Comparison of ENCODE assay signal across 20 mouse cellular contexts in the genomic region with DNA sequence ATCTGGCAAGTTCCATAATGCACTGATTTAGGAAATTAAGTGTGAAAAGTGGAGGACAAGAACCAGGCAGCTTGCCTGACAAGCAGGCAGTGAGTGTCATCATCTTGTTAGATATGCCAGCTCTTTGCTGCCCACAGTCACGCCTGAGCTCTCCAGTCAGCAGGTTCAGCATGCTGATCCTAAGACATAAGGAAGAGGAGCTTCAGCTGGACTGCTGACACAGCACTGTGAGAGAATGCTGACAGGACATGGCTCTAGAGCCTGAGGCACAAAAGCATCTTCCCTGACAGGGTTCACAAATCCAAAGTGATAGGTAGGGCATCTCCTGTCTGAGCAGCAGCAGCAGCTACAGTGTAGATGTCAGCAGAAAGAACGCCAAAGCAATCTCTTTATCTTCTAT.
DNase-seq lines count a peak whose midpoint lies in the region; ATAC-seq and TF ChIP-seq lines count a peak whose summit lies in the region.
"Had no signal": no experiment of that assay in that cellular context is flagged by ENCODE, and none has a peak within 500 bp of the region (broad histone marks: within the 10 kb centered on the region; RNA-seq: fewer than 3 reads in every experiment).

No protein-coding gene starts in this region.

- H3K4me3 ChIP-seq in midbrain, embryonic 11.5 days (ENCODE audit: low read depth, low read length) = no peak overlapping the region
- H3K4me3 ChIP-seq in midbrain, embryonic 10.5 days = no peak overlapping the region
- no peak overlapping the region for H3K4me3 ChIP-seq in midbrain, embryonic 13.5 days (replicated peaks)
- no peak overlapping the region for H3K4me3 ChIP-seq in lung, postnatal 0 days (ENCODE audit: low read depth, low read length)
- H3K4me3 ChIP-seq: embryonic facial prominence, embryonic 15.5 days; heart, embryonic 10.5 days; myocyte had no signal

- no peaks in the 10 kb centered on the region for H3K36me3 ChIP-seq in midbrain, embryonic 11.5 days (ENCODE audit: control insufficient read depth, insufficient read depth, low read length)
- no peaks in the 10 kb centered on the region for H3K36me3 ChIP-seq in midbrain, embryonic 10.5 days
- H3K36me3 ChIP-seq in midbrain, embryonic 13.5 days = no peaks in the 10 kb centered on the region
- H3K36me3 ChIP-seq in lung, postnatal 0 days (ENCODE audit: insufficient read depth, low read length) = no peaks in the 10 kb centered on the region
- H3K36me3 ChIP-seq: embryonic facial prominence, embryonic 15.5 days; G1E; heart, embryonic 10.5 days had no signal

- TF ChIP-seq CTCF in lung, postnatal 0 days (IDR thresholded peaks at IDR 0.05) = no peak

- no peak overlapping the region for H3K27ac ChIP-seq in midbrain, embryonic 11.5 days (ENCODE audit: low read depth, low read length)
- H3K27ac ChIP-seq in midbrain, embryonic 10.5 days (replicated peaks) = no peak overlapping the region
- no peak overlapping the region for H3K27ac ChIP-seq in midbrain, embryonic 13.5 days
- no peak overlapping the region for H3K27ac ChIP-seq in lung, postnatal 0 days (ENCODE audit: low read length)
- H3K27ac ChIP-seq: embryonic facial prominence, embryonic 15.5 days; heart, embryonic 10.5 days had no signal

- no peaks in the 10 kb centered on the region for H3K27me3 ChIP-seq in midbrain, embryonic 11.5 days (ENCODE audit: control insufficient read depth, insufficient read depth, low read length)
- no peaks in the 10 kb centered on the region for H3K27me3 ChIP-seq in midbrain, embryonic 10.5 days (ENCODE audit: low read depth, poor library complexity, severe bottlenecking)
- H3K27me3 ChIP-seq in midbrain, embryonic 13.5 days = no peaks in the 10 kb centered on the region
- no peaks in the 10 kb centered on the region for H3K27me3 ChIP-seq in lung, postnatal 0 days (replicated peaks; ENCODE audit: insufficient read depth, low read length)
- H3K27me3 ChIP-seq: embryonic facial prominence, embryonic 15.5 days had no signal

- DNase-seq in cerebellum, postnatal 14 days = peak; percentile 2
- no peak for DNase-seq in cerebellum, adult 8-10 months
- no peak for DNase-seq in midbrain, embryonic 11.5 days (ENCODE audit: low spot score, missing footprints)
- no peak for DNase-seq in midbrain, embryonic 10.5 days (ENCODE audit: low spot score)
- no peak for DNase-seq in gastrocnemius, postnatal 14 days
- DNase-seq in lung, postnatal 0 days (ENCODE audit: low spot score) = no peak
- DNase-seq: adrenal gland, postnatal 25 days; cerebellum, adult 9-11 months; forebrain, postnatal 0 days; kidney, adult 11 months; layer of hippocampus, adult 9-11 months; lung, adult 18-20 months; thymus, postnatal 25 days had no signal

- H3K9ac ChIP-seq in midbrain, embryonic 11.5 days (ENCODE audit: low read length) = no peak overlapping the region
- H3K9ac ChIP-seq in midbrain, embryonic 13.5 days (replicated peaks) = no peak overlapping the region
- no peak overlapping the region for H3K9ac ChIP-seq in lung, postnatal 0 days (replicated peaks; ENCODE audit: low read depth)
- H3K9ac ChIP-seq: embryonic facial prominence, embryonic 15.5 days; forebrain, postnatal 0 days had no signal

- intact Hi-C loops in gastrocnemius, postnatal 14 days (cut with DNase I; ENCODE audit: low total_unique reads) = no loop called here

- H3K9me3 ChIP-seq in midbrain, embryonic 11.5 days (ENCODE audit: control insufficient read depth, low read length) = no peaks in the 10 kb centered on the region
- H3K9me3 ChIP-seq in midbrain, embryonic 10.5 days (replicated peaks) = no peaks in the 10 kb centered on the region
- H3K9me3 ChIP-seq in midbrain, embryonic 13.5 days = no peaks in the 10 kb centered on the region
- no peaks in the 10 kb centered on the region for H3K9me3 ChIP-seq in lung, postnatal 0 days (ENCODE audit: low read length)
- H3K9me3 ChIP-seq: embryonic facial prominence, embryonic 15.5 days; G1E; heart, embryonic 10.5 days had no signal

- H3K4me1 ChIP-seq in midbrain, embryonic 11.5 days (ENCODE audit: control insufficient read depth, insufficient read depth, low read length) = no peaks in the 10 kb centered on the region
- no peaks in the 10 kb centered on the region for H3K4me1 ChIP-seq in midbrain, embryonic 10.5 days
- no peaks in the 10 kb centered on the region for H3K4me1 ChIP-seq in midbrain, embryonic 13.5 days (replicated peaks)
- no peaks in the 10 kb centered on the region for H3K4me1 ChIP-seq in lung, postnatal 0 days (ENCODE audit: insufficient read depth, low read depth, low read length)
- H3K4me1 ChIP-seq: embryonic facial prominence, embryonic 15.5 days; heart, embryonic 10.5 days had no signal

- peak; percentile 54; the same call in 1 of the 2 replicates for ATAC-seq in midbrain, embryonic 11.5 days (ENCODE audit: low FRiP score)
- peak; percentile 68 for ATAC-seq in midbrain, embryonic 13.5 days
- no peak for ATAC-seq in lung, postnatal 0 days
- ATAC-seq: CD4-positive, CD25-positive, alpha-beta regulatory T cell, adult 4 months; forebrain, postnatal 0 days had no signal

- WGBS in midbrain, embryonic 11.5 days = 46% methylated on average over 2 of the region's 2 CpGs
- 54% methylated on average over 2 of the region's 2 CpGs for WGBS in midbrain, embryonic 10.5 days
- 48% methylated on average over 2 of the region's 2 CpGs for WGBS in midbrain, embryonic 13.5 days
- WGBS in lung, postnatal 0 days = 31% methylated on average over 2 of the region's 2 CpGs

- H3K4me2 ChIP-seq in midbrain, embryonic 11.5 days = no peak overlapping the region
- H3K4me2 ChIP-seq in midbrain, embryonic 13.5 days (replicated peaks) = no peak overlapping the region
- no peak overlapping the region for H3K4me2 ChIP-seq in lung, postnatal 0 days (replicated peaks; ENCODE audit: low read depth, low read length)
- H3K4me2 ChIP-seq: embryonic facial prominence, embryonic 15.5 days; liver, embryonic 11.5 days had no signal

- TF ChIP-seq EP300 in lung, postnatal 0 days (IDR thresholded peaks at IDR 0.05) = no peak

Comparison
In these comparisons a context has a peak if more than half of its experiments do, and no peak if none do; other contexts are left out.
1. DNase-seq: peak in cerebellum, postnatal 14 days (2 of 2); none in cerebellum, adult 8-10 months (single experiment), midbrain, embryonic 11.5 days (single experiment), midbrain, embryonic 10.5 days (single experiment), gastrocnemius, postnatal 14 days (single experiment) and lung, postnatal 0 days (single experiment).